Mouse (Mus musculus) myocyte (in vitro differentiated cells): Measurements from ENCODE around the gene Plekhg4.
A peak's percentile ranks its signal among the peaks of the same experiment; 100 is the strongest.

Experiments used
- MAX ChIP-seq: IDR thresholded peaks from one replicate; pipeline ENCODE4 v1.6.1; 2011; ENCODE audit warnings: low read depth, mild to moderate bottlenecking, control low read depth
- POLR2A ChIP-seq: IDR thresholded peaks from one replicate; pipeline ENCODE4 v1.6.1; 2011; ENCODE audit warnings: low read depth, mild to moderate bottlenecking, control low read depth, moderate library complexity; ENCODE audit not compliant: insufficient read length
- USF1 ChIP-seq: IDR thresholded peaks from one replicate; pipeline ENCODE4 v1.6.1; 2011; ENCODE audit warnings: low read depth, mild to moderate bottlenecking, control low read depth, moderate library complexity

DNA sequence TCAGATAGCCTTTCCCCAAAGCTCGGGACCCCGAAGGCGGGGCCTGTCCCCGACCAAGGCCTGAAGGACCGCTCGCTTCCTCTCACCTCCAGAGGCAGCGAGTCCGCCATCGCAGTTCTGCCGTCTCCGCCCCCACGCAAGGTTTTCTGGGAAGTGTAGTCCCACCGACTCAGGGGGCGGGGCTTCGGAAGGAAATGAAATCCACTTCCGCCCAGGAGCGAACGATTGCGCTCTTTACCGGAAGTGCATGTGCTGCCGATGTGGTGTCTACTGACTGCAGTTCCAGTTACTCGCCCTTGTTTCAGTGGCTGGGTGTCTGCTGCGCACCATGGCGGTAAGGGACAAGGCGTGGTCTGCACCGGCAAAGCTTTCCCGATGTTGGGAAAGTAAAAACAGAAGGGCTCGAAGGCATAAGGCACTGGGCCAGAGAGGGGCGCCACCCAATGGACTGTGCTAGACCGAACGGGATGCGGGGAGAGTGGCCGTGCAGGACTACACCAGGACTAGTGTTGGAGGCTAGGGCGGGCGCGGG, 46.9 kb upstream of the Plekhg4 start, which contains the start of the genes Lrrc29 and Tmem208:
- TF ChIP-seq MAX (peak; percentile 35), POLR2A (peak; percentile 99), USF1 (no peak)
